Mouse (Mus musculus): Measurements from ENCODE around the gene Fcho1. TPM values are rescaled to one million over a fixed set of nuclear protein-coding genes. Genes with fewer than 3 reads are reported as not detected.
A peak's percentile ranks its signal among the peaks of the same experiment; 100 is the strongest.
"Not testable (repeated sequence)": the region's sequence is repeated elsewhere in the genome, so short reads cannot be mapped to it uniquely, and the experiment has no call there.

Fcho1 gene
- 19.5 and 20.6 TPM in 2 replicates for polyA plus RNA-seq (2016; fragmentation: Nextera tagmentation; extraction: Ambion mirVana)

- Histone ChIP-seq H3K4me2 (peak within 1 kb of the TSS; percentile 97), H3K27me3 (replicated peaks) (peaks cover 69% of the 10 kb centered on the region), H3K36me3 (0 out of 2 replicates have a peak, but pooled peaks cover 1% of the 10 kb centered on the region), H3K27ac (no peak within 1 kb of the TSS), H3K4me3 (peak within 1 kb of the TSS; percentile 70), H3K4me1 (peaks cover 63% of the 10 kb centered on the region), H3K9me3 (replicated peaks) (no peaks in the 10 kb centered on the region), H3K9ac (peak within 1 kb of the TSS; percentile 77)
- 2% methylated on average over 35 of the region's 54 CpGs for WGBS (ENCODE audit: insufficient replicate concordance)
- peak; percentile 84 for ATAC-seq
Measured at GRCm38 (mm10) chr8:71725122-71725924, at the start of gene Fcho1. TSS of gene Fcho1 (minus strand) at chr8:71725716.

- no peaks in the 10 kb centered on the region for H3K4me1 ChIP-seq
- peaks cover 18% of the 10 kb centered on the region for H3K9me3 ChIP-seq (replicated peaks)
- no peak overlapping the region for H3K9ac ChIP-seq
- no peak for ATAC-seq
- no peak overlapping the region for H3K4me3 ChIP-seq
- no peaks in the 10 kb centered on the region for H3K36me3 ChIP-seq
- H3K27ac ChIP-seq, result no peak overlapping the region
- no peaks in the 10 kb centered on the region for H3K27me3 ChIP-seq (replicated peaks)
- no peak overlapping the region for H3K4me2 ChIP-seq
- 73% methylated on average over 15 of the region's 15 CpGs for WGBS (ENCODE audit: insufficient replicate concordance)
Measured at GRCm38 (mm10) chr8:71771336-71771735, 45.8 kb upstream of the Fcho1 start.

- H3K4me2 ChIP-seq, result no peak overlapping the region
- WGBS (ENCODE audit: insufficient replicate concordance), result 78% methylated on average over 3 of the region's 3 CpGs
- no peak for ATAC-seq
Measured at GRCm38 (mm10) chr8:71758816-71759215, 33.3 kb upstream of the Fcho1 start.

GRCm38 (mm10) chr8:71752881-71753552 is 27.5 kb upstream of the Fcho1 start:
- H3K9ac ChIP-seq; ATAC-seq; H3K27me3 ChIP-seq (replicated peaks); H3K4me1 ChIP-seq; H3K9me3 ChIP-seq (replicated peaks); H3K27ac ChIP-seq; H3K36me3 ChIP-seq; H3K4me2 ChIP-seq; H3K4me3 ChIP-seq: not testable (repeated sequence)
- 41% methylated on average over 7 of the region's 7 CpGs for WGBS (ENCODE audit: insufficient replicate concordance)

More at GRCm38 (mm10) chr8:71758816-71759215, 33.3 kb upstream of the Fcho1 start:
- H3K27me3 ChIP-seq (replicated peaks), result no peaks in the 10 kb centered on the region
- H3K4me3 ChIP-seq, result no peak overlapping the region
- H3K27ac ChIP-seq, result no peak overlapping the region
- H3K9ac ChIP-seq, result no peak overlapping the region
- H3K9me3 ChIP-seq (replicated peaks), result no peaks in the 10 kb centered on the region
- H3K4me1 ChIP-seq, result no peaks in the 10 kb centered on the region
- no peaks in the 10 kb centered on the region for H3K36me3 ChIP-seq

- H3K9me3 ChIP-seq (replicated peaks); ATAC-seq; H3K4me2 ChIP-seq; H3K9ac ChIP-seq; H3K4me1 ChIP-seq; H3K27me3 ChIP-seq (replicated peaks); H3K27ac ChIP-seq; H3K4me3 ChIP-seq; H3K36me3 ChIP-seq: not testable (repeated sequence)
Measured at GRCm38 (mm10) chr8:71752263-71752662, 26.7 kb upstream of the Fcho1 start.

GRCm38 (mm10) chr8:71751337-71751886 is 25.9 kb upstream of the Fcho1 start:
- H3K4me3 ChIP-seq; ATAC-seq; H3K9me3 ChIP-seq (replicated peaks); H3K27ac ChIP-seq; H3K4me1 ChIP-seq; H3K9ac ChIP-seq; H3K4me2 ChIP-seq; H3K36me3 ChIP-seq; H3K27me3 ChIP-seq (replicated peaks): not testable (repeated sequence)
- 39% methylated on average over 2 of the region's 2 CpGs for WGBS (ENCODE audit: insufficient replicate concordance)

GRCm38 (mm10) chr8:71749321-71750075 is 24.0 kb upstream of the Fcho1 start:
- H3K27ac ChIP-seq; H3K9ac ChIP-seq; H3K4me2 ChIP-seq; H3K4me1 ChIP-seq; H3K36me3 ChIP-seq; H3K4me3 ChIP-seq; H3K9me3 ChIP-seq (replicated peaks); ATAC-seq; H3K27me3 ChIP-seq (replicated peaks): not testable (repeated sequence)
- WGBS (ENCODE audit: insufficient replicate concordance), result 59% methylated on average over 6 of the region's 6 CpGs

GRCm38 (mm10) chr8:71747082-71747481 is 21.6 kb upstream of the Fcho1 start:
- H3K9ac ChIP-seq; H3K4me3 ChIP-seq; H3K27me3 ChIP-seq (replicated peaks); H3K9me3 ChIP-seq (replicated peaks); ATAC-seq; H3K4me2 ChIP-seq; H3K4me1 ChIP-seq; H3K36me3 ChIP-seq; H3K27ac ChIP-seq: not testable (repeated sequence)

GRCm38 (mm10) chr8:71745322-71745721 is 19.8 kb upstream of the Fcho1 start:
- no peak for ATAC-seq
- H3K4me3 ChIP-seq, result no peak overlapping the region
- peaks cover 14% of the 10 kb centered on the region; the same call in 1 of the 2 replicates for H3K27me3 ChIP-seq (replicated peaks)
- H3K4me1 ChIP-seq, result peaks cover 9% of the 10 kb centered on the region
- 33% methylated on average over 1 of the region's 1 CpGs for WGBS (ENCODE audit: insufficient replicate concordance)
- H3K9me3 ChIP-seq (replicated peaks), result 0 out of 2 replicates have a peak, but pooled peaks cover 6% of the 10 kb centered on the region
- no peaks in the 10 kb centered on the region for H3K36me3 ChIP-seq
- H3K4me2 ChIP-seq, result no peak overlapping the region
- H3K9ac ChIP-seq, result no peak overlapping the region
- H3K27ac ChIP-seq, result no peak overlapping the region

- Histone ChIP-seq H3K27ac (no peak overlapping the region), H3K4me3 (no peak overlapping the region), H3K4me1 (peaks cover 9% of the 10 kb centered on the region), H3K9me3 (replicated peaks) (no peaks in the 10 kb centered on the region), H3K4me2 (no peak overlapping the region), H3K27me3 (replicated peaks) (peaks cover 14% of the 10 kb centered on the region; the same call in 1 of the 2 replicates), H3K36me3 (no peaks in the 10 kb centered on the region), H3K9ac (no peak overlapping the region)
- ATAC-seq, result no peak
- 54% methylated on average over 2 of the region's 2 CpGs for WGBS (ENCODE audit: insufficient replicate concordance)
Measured at GRCm38 (mm10) chr8:71742783-71743182, 17.3 kb upstream of the Fcho1 start.

- peaks cover 9% of the 10 kb centered on the region for H3K4me1 ChIP-seq
- H3K27ac ChIP-seq, result no peak overlapping the region
- H3K4me2 ChIP-seq, result peak overlapping the region; percentile 41
- H3K36me3 ChIP-seq, result no peaks in the 10 kb centered on the region
- H3K27me3 ChIP-seq (replicated peaks), result peaks cover 14% of the 10 kb centered on the region; the same call in 1 of the 2 replicates
- no peaks in the 10 kb centered on the region for H3K9me3 ChIP-seq (replicated peaks)
- WGBS (ENCODE audit: insufficient replicate concordance), result 8% methylated on average over 19 of the region's 19 CpGs
- ATAC-seq, result peak; percentile 42; the same call in 1 of the 2 replicates
- no peak overlapping the region for H3K9ac ChIP-seq
- no peak overlapping the region for H3K4me3 ChIP-seq
Measured at GRCm38 (mm10) chr8:71741687-71742114, 16.2 kb upstream of the Fcho1 start.

Measured in liver, embryonic 12.5 days (tissue).